Mouse (Mus musculus) testis, postnatal 10 days (tissue): ENCODE results near the gene Phf14.

Experiments used
- DNase-seq: peaks from one replicate; pipeline ENCODE4 v3.0.0; 2021; ENCODE audit warnings: low spot score

The Phf14 gene

DNA sequence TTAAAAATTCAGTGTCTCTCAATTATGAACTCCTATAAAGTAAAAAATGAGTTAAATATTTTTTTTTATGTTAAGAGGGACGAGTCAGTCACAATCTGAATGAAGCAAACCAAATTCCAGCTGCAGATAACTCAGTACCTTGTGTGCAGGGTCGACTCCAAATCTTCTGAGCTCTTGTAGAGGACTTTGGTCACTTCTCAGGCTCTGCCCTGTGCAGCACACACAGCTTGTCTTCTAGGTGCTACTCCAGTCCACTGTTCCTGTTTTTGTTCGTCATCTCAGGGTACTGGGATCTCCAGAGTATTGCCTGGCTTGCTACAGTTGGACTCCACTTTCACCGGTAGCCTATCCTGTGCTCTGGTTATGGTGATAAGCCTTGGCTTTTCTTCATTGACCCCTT is 113.1 kb downstream of the Phf14 start:
- DNase-seq, result no peak

GRCm38 (mm10) chr6:12021480-12021879 is 113.9 kb downstream of the Phf14 start:
- no peak for DNase-seq

DNA sequence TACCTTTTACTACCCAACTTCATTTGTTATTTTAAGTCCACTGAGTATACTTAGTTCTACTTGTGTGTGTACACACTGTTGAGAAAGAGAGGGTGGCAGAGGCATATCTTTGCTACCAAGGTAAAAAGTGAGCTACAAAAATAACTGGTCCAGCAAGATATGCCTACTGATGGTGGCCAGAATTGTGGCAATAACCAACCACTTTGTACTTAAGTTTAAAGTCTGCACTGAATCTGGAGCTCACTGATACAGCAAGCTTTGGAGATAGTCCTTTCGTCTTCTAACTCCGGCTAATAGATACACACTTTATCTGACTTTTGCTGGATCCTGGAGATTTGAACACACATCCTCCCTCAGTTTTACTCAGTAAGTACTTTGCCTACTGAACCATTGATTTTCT is 115.8 kb downstream of the Phf14 start:
- DNase-seq, result no peak

DNA sequence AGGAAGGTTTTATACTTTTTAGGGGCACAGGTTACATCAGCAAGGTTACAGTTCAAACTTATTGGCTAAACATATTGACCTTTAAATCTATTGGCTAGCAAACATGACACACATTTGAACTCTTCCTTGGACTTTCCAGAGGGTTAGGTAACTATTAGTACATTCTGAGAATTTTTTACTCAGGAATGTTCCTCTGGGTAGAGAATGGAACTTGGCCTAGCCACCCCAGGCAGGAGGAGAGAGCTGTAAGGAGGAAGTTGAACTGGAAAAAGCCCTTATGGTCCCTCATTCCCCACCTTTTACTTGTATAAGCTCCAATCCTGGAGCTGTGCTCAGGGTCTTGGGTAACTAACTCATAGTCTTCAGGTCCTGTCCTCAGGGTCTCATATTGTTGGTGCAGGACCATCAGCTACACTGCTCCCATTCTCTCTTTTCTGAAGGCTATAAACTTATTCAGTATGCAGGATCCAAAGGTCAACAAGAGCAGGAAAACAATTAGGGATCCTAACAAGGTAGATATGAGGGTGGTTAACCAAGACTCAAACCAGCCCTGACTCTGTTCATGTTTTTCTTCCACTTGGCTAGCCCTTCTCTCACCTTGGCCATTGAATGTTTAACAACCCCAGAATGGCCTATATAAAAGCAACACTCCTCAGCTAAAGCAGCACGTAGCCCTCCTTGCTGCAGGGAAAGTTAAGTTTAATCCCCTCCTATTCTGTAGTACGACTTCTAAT is 119.4 kb downstream of the Phf14 start:
- DNase-seq, result no peak

DNA sequence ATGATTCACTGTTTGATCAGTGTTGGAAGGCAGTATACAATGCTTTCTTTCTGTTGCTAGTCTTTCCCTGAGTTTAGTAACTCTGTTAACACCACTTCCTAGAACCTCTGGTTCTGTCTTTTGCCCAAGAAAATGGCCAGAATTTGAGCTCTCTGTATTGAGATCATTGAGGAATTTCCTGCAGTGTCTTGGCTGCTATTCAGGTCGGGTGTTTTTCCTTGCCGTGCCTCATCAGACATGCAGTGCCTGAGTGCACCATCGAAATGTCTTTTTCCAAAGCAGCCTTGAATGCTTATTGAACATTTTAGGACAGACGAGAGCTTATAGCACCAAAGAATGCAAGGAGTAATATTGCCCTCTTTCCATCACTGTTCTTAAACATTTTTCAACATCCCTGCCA is 127.0 kb downstream of the Phf14 start:
- no peak for DNase-seq

DNA sequence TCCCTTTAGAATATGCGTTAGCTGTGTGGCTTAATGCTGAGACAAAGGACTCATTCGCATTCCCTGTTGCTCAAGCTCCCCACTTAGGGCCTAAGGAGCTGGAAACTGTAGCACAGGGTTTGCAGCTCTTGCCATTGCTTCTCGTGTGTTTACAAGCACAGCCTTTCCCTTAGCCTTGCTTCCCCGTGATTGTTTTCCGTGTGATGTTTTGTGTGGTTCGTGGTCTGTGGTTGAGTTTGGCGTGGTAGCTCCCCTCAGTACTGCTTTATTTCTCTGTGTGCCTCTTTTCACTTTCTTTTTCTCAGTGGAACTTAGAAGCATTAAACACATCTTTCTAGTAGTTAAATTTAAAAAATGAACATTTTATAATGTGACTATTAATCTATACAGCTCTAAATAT is 130.7 kb downstream of the Phf14 start:
- no peak for DNase-seq

DNA sequence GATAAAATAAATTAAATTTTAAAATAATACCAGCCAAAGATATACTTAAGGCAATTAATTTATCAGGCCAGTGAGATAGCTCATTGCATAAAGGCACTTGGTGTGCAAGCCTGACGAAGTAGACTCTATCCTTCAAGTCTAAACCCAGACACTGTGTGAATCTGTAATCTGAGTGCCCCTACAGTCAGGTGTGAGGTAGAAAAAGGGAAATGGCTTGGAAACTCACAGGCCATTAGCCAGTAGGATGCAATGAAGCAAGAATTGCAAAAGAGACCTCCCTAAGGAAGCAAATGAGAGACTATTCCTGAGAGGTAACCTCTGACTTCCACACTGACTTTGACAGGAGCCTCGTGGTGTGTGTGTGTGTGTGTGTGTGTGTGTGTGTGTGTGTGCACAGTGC is 145.3 kb downstream of the Phf14 start:
- no peak for DNase-seq

GRCm38 (mm10) chr6:12054149-12054548 is 146.5 kb downstream of the Phf14 start:
- DNase-seq, result no peak

DNA sequence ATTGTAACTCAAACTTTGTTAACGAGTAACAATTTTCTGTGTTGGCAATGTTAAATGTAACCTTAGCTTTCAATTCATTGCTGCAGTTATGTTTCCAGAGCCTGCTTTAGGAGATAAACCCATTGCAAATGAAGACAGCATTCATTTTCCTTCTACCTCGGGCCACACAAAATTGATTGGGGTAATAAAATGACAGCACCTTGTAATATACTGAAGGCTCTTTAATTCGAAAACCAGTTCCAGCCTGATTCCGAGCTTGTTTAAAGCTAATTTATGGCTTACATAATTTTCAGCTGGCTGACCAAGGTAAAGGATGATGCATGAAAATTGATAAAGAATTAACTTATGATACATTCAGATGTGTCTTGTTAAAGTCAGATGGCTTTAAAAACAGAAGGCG is 151.1 kb downstream of the Phf14 start:
- DNase-seq, result no peak

- no peak for DNase-seq
Observed at GRCm38 (mm10) chr6:12059971-12060370, 152.4 kb downstream of the Phf14 start.

DNA sequence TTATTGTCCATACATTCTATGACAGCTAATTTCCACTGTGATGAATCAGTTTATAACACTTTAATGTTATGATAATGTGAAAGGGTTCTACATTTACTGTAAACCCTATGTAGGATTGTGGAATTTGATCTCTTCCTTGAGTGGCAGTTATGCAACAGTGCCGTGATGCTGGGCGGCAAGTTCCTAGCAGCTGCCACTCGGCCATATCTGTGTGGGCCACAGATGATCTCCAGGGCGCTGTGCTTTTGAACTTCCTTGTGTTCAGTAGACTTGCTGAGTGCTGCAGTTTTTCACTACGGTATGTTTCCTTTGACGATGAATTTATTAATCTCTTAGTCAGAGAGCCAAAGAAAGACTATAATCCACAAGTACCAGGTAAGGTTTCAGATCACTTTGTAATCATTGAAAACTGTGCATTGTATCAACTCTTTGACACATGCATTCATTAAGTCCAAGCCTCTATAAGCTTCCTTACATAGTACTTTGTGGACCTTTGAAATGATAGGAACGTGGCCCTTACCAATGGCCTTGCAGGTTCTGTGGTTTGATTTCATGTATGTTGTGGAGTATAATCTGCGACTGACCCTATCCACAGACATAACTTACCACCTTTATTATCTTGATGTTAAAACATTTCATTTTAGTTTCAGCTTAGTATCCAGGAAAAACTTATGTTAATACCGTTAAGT is 153.0 kb downstream of the Phf14 start:
- DNase-seq, result no peak

- DNase-seq, result no peak
Observed at GRCm38 (mm10) chr6:12067956-12068355, 160.3 kb downstream of the Phf14 start.

GRCm38 (mm10) chr6:12069357-12069756 is 161.7 kb downstream of the Phf14 start:
- no peak for DNase-seq

GRCm38 (mm10) chr6:12074599-12074998 is 167.0 kb downstream of the Phf14 start:
- no peak for DNase-seq

DNA sequence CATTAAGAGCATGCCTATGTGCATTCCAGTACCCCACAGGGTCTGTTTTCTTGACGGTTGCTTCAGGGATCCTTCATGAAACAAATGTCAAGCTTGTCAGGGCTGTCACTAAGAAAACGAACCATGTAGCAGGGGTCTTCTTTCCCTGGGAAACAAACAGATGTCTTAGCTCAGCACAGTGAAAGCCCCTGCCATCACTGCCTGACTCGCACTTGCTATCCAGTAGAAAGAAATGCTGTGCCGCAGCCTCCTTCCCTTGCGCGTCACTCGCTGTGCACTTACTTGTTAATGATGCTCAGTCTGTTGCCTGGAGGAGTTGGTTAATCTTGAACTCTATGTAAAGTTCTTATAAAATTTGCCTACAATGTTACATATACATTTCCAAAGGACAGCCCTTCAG is 169.7 kb downstream of the Phf14 start:
- DNase-seq, result no peak

DNA sequence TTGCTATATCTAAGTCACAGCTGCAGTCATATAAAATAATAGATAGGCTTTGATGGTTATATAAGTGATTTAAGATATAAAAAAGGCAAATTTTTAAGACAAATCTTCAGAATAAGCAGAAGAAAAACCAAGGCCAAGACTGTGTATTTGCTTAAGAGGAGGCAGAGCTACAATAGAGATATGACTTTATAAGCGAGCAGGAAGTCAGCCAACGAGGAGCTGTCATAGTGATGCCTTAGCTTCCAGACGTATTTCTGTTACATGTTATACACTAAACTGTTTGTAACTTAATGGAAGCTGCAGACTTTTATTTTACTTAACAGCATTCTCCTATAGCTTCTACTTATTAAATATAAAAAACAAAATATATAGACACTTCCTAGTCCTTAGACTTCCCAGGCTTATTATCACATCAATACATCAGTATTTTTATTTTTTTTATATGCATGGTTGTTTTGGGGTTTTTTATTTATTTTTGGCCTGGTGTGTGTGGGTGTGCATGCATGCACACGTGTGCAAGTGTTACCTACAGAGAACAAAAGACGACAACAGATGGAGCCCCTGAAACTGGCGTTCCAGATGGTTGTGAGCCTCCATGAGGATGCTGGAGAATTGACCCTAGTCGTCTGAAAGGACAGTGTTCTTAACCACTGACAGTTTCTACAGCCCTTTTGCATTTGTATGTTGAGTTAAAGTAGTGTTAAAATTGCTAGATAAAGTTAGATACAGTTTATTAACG is 170.4 kb downstream of the Phf14 start:
- DNase-seq, result no peak

DNA sequence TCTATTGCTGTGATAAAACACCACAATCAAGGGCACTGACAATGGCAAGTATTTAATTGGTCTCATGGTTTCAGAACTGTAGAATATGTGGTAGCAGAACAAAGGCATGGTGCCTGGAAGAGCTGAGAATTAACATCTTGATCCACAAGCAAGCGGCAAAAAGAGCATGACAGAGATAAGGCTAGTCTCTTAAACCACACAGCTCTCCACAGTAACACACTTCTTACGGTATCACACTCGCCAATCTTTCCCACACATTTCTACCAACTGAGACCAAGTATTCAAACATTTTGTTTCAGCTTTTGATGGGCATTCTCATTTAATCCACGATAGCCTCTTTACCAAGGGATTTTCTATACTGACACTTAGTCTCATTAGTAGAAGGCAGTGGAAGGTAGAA is 171.7 kb downstream of the Phf14 start:
- DNase-seq, result no peak

DNA sequence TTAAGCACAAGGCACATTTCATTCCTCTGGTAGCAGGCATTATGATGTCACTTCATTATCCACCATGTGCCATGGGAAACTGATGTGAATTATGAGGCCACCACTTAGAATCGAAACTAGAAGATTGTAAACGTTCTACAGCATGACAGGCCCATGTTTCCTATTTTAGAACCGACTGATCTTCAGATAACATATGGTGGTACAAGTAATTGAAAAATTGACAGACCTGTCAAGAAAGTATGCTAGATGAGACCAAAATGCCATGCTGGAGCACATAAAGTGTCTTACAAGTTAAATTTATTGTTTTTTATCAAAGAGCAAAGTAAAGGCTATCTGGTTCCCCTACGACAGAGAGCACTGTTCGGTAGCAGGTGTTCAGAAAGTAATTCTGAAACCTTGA is 172.8 kb downstream of the Phf14 start:
- DNase-seq, result no peak

DNA sequence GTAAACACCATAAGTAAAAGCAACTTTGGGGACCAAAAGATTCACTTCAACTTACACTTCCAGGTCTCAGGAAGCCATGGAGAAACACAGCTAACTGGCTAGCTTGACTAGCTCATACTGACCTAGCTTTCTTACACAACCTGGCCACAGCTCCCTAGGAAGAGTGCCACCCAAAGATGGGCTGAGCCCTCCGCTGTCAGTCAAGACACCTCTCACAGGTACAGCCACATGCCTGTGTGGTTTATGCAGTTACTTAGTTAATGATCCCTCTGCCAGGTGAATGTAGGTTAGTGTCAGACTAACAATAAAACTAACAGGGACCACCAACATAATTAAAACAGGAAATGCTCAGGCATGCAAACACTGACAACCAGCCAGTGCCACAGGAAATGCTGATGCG is 174.1 kb downstream of the Phf14 start:
- no peak for DNase-seq

DNA sequence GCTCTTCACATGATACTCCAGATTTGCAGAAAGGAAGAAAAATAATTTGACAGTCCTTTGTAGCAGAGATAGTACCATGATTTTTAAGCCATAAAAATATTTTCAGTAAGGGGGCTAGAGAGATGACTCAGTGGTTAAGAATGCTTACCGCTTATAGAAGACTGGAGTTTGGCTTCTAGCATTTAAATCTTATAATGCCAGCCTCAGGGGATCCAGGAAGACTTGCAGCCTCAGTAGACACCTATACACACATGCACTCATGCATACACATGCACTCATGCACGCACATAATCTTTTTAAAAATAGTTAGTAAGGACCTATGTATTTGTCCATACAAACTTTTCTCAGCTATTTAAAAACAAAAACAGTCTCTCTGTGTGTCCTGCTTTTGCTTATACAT is 174.5 kb downstream of the Phf14 start:
- no peak for DNase-seq

GRCm38 (mm10) chr6:12082531-12083216 is 175.1 kb downstream of the Phf14 start:
- DNase-seq, result no peak

DNA sequence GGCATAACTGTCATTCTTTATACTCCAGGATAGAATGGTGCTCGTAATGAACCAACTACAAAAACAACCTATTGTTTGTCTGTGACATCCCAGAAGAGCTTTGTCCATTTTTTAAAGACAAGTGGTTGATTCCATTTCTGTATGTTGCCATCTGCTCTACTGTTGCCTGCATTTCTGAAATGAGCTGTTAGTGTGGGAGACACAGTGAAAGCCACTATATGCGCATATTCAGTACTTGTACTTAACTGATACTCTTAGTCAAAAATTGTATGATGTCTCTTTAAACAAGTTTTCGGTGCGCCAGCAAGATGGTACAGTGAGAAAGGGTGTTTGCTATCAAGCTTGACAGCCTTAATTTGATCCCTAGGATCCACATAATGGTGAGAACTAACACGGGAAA is 177.1 kb downstream of the Phf14 start:
- DNase-seq, result no peak
